Mouse (Mus musculus): ENCODE results near the gene Zfp385a. TPM values are rescaled to one million over a fixed set of nuclear protein-coding genes. Genes with fewer than 3 reads are reported as not detected.
A peak's percentile ranks its signal among the peaks of the same experiment; 100 is the strongest.

Zfp385a gene
- polyA plus RNA-seq, 1 experiment from 2014 or later, result 5.6 TPM

- H3K4me1 ChIP-seq (replicated peaks), result peaks cover 2% of the 10 kb centered on the region; the same call in 1 of the 2 replicates
- H3K27me3 ChIP-seq (replicated peaks), result no peaks in the 10 kb centered on the region
- WGBS, result 74% methylated on average over 4 of the region's 4 CpGs
- no peaks in the 10 kb centered on the region for H3K36me3 ChIP-seq
- H3K27ac ChIP-seq, result no peak overlapping the region
- H3K9ac ChIP-seq, result no peak overlapping the region
- H3K4me3 ChIP-seq (replicated peaks), result no peak overlapping the region
- no peaks in the 10 kb centered on the region for H3K9me3 ChIP-seq
- no peak overlapping the region for H3K4me2 ChIP-seq (replicated peaks)
- ATAC-seq, result no peak
Observed at GRCm38 (mm10) chr15:103268903-103269302, 71.0 kb downstream of the Zfp385a start.

DNA sequence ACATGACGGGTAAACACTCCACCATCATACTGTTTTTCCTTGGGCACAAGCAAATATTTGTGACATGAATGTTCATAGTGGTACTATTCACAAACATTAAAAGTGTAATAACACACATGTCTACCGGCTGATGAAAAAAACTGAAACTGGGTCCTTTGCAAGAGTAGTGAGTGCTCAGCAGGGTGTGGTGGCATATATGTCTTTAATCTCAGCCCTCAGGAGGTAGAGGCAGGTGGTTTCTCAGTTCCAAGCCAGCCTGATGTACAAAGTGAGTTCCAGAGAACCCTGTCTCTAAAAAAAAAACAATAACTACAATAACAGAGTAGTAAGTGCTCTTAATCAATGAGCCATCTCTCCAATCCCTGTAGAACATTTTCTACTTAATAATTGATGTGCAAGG is 75.1 kb downstream of the Zfp385a start:
- Histone ChIP-seq H3K36me3 (no peaks in the 10 kb centered on the region), H3K27ac (no peak overlapping the region), H3K4me1 (replicated peaks) (no peaks in the 10 kb centered on the region), H3K9ac (no peak overlapping the region), H3K4me3 (replicated peaks) (no peak overlapping the region), H3K27me3 (replicated peaks) (no peaks in the 10 kb centered on the region), H3K9me3 (no peaks in the 10 kb centered on the region), H3K4me2 (replicated peaks) (no peak overlapping the region)
- no peak for ATAC-seq
- 85% methylated on average over 2 of the region's 2 CpGs for WGBS

MicroRNAs within 50 kb of the gene (microRNA counts, 519-probe panel; counts per million panel counts)
- microRNA mmu-miR-148b, result 3,123 counts per million, percentile 79 among the panel's probes with 10 or more counts

Other genes with a start within 250 kb of the Zfp385a start
- gene Smug1, start 173.0 kb downstream of the Zfp385a start, polyA plus RNA-seq (2015; fragmentation: Nextera tagmentation; extraction: Ambion mirVana), result 17.8 and 18.2 TPM in 2 replicates
- 86.7 and 98.0 TPM in 2 replicates for gene Cbx5, start 100.3 kb downstream of the Zfp385a start, polyA plus RNA-seq (2015; fragmentation: Nextera tagmentation; extraction: Ambion mirVana)
- gene Hnrnpa1, start 99.7 kb downstream of the Zfp385a start, polyA plus RNA-seq (2015; fragmentation: Nextera tagmentation; extraction: Ambion mirVana), result 652 and 741 TPM in 2 replicates
- gene Nfe2, start 81.7 kb downstream of the Zfp385a start, polyA plus RNA-seq (2015; fragmentation: Nextera tagmentation; extraction: Ambion mirVana), result 3.5 and 4.9 TPM in 2 replicates
- 259 and 262 TPM in 2 replicates for gene Copz1, start 67.4 kb downstream of the Zfp385a start, polyA plus RNA-seq (2015; fragmentation: Nextera tagmentation; extraction: Ambion mirVana)
- 0.20 and 0.29 TPM in 2 replicates for gene Gpr84, start 29.5 kb downstream of the Zfp385a start, polyA plus RNA-seq (2015; fragmentation: Nextera tagmentation; extraction: Ambion mirVana)
- gene Itga5, start 26.7 kb upstream of the Zfp385a start, polyA plus RNA-seq (2015; fragmentation: Nextera tagmentation; extraction: Ambion mirVana), result 44.8 and 45.5 TPM in 2 replicates
- not detected in 2 replicates for gene Gtsf1, start 90.4 kb upstream of the Zfp385a start, polyA plus RNA-seq (2015; fragmentation: Nextera tagmentation; extraction: Ambion mirVana)
- not detected in 2 replicates for gene Gtsf2, start 108.4 kb upstream of the Zfp385a start, polyA plus RNA-seq (2015; fragmentation: Nextera tagmentation; extraction: Ambion mirVana)
- gene Nckap1l, start 113.7 kb upstream of the Zfp385a start, polyA plus RNA-seq (2015; fragmentation: Nextera tagmentation; extraction: Ambion mirVana), result 3.2 and 3.3 TPM in 2 replicates
- gene Pde1b, start 162.9 kb upstream of the Zfp385a start, polyA plus RNA-seq (2015; fragmentation: Nextera tagmentation; extraction: Ambion mirVana), result 5.1 and 6.3 TPM in 2 replicates
- gene Ppp1r1a, start 197.9 kb upstream of the Zfp385a start, polyA plus RNA-seq (2015; fragmentation: Nextera tagmentation; extraction: Ambion mirVana), result 9.8 and 10.3 TPM in 2 replicates
- gene Glycam1, start 225.0 kb upstream of the Zfp385a start, polyA plus RNA-seq (2015; fragmentation: Nextera tagmentation; extraction: Ambion mirVana), result not detected in 2 replicates

All from intestine, embryonic 15.5 days (tissue).